Mouse (Mus musculus): ENCODE measurements around the gene Nr4a1. TPM values are rescaled to one million over a fixed set of nuclear protein-coding genes. Genes with fewer than 3 reads are reported as not detected.

The Nr4a1 gene
- polyA plus RNA-seq, 2 experiments = 0.19 to 0.42 TPM

- no peaks in the 10 kb centered on the region for H3K9me3 ChIP-seq (ENCODE audit: control insufficient read depth, low read length)
- DNase-seq (ENCODE audit: low read depth in 3 of 3, low spot score in 3 of 3) = no peak
- H3K36me3 ChIP-seq (replicated peaks; ENCODE audit: control insufficient read depth, insufficient read depth, low read depth) = no peaks in the 10 kb centered on the region
- WGBS (ENCODE audit: insufficient replicate concordance) = 40% methylated on average over 9 of the region's 9 CpGs
- peaks cover 0 to 15% of the 10 kb centered on the region in 2 experiments; a peak in 2 of 4 replicates for H3K4me1 ChIP-seq (replicated peaks; ENCODE audit: control insufficient read depth in 2 of 2, insufficient read depth in 2 of 2, low read length in 1 of 2)
- TF ChIP-seq CTCF (IDR thresholded peaks at IDR 0.05; ENCODE audit: low read depth) (no peak), EP300 (IDR thresholded peaks at IDR 0.05; ENCODE audit: low read depth) (no peak)
- H3K4me2 ChIP-seq (ENCODE audit: low read depth) = no peak overlapping the region
- no peak overlapping the region for H3K9ac ChIP-seq (replicated peaks)
- peaks cover 18% of the 10 kb centered on the region for H3K27me3 ChIP-seq (ENCODE audit: control insufficient read depth, insufficient read depth, low read length)
- ATAC-seq (ENCODE audit: insufficient read depth) = no peak
- no peak overlapping the region for H3K27ac ChIP-seq
- no peak overlapping the region for H3K4me3 ChIP-seq (ENCODE audit: insufficient read depth in 1 of 2, low read depth in 2 of 2, low read length in 2 of 2)
Measured at GRCm38 (mm10) chr15:101250220-101250800, 3.8 kb upstream of the Nr4a1 start.

GRCm38 (mm10) chr15:101251930-101252329, 2.1 kb upstream of the Nr4a1 start:
- TF ChIP-seq EP300 (IDR thresholded peaks at IDR 0.05; ENCODE audit: low read depth) = no peak
- TF ChIP-seq CTCF (IDR thresholded peaks at IDR 0.05; ENCODE audit: low read depth) = no peak
- Histone ChIP-seq H3K36me3 (replicated peaks; ENCODE audit: control insufficient read depth, insufficient read depth, low read depth) (no peaks in the 10 kb centered on the region), H3K4me3 (ENCODE audit: insufficient read depth in 1 of 2, low read depth in 2 of 2, low read length in 2 of 2) (no peak overlapping the region), H3K27ac (no peak overlapping the region), H3K27me3 (ENCODE audit: control insufficient read depth, insufficient read depth, low read length) (peaks cover 18% of the 10 kb centered on the region), H3K9me3 (ENCODE audit: control insufficient read depth, low read length) (no peaks in the 10 kb centered on the region), H3K4me2 (ENCODE audit: low read depth) (no peak overlapping the region), H3K4me1 (replicated peaks; ENCODE audit: control insufficient read depth in 2 of 2, insufficient read depth in 2 of 2, low read length in 1 of 2) (peaks cover 0 to 9% of the 10 kb centered on the region in 2 experiments; a peak in 2 of 4 replicates), H3K9ac (replicated peaks) (no peak overlapping the region)
- no peak for ATAC-seq (ENCODE audit: insufficient read depth)
- DNase-seq (ENCODE audit: low read depth in 3 of 3, low spot score in 3 of 3) = no peak
- 58% methylated on average over 5 of the region's 5 CpGs for WGBS (ENCODE audit: insufficient replicate concordance)

GRCm38 (mm10) chr15:101252614-101253013, 1.5 kb upstream of the Nr4a1 start:
- peaks cover 18% of the 10 kb centered on the region for H3K27me3 ChIP-seq (ENCODE audit: control insufficient read depth, insufficient read depth, low read length)
- H3K9me3 ChIP-seq (ENCODE audit: control insufficient read depth, low read length) = no peaks in the 10 kb centered on the region
- peaks cover 0 to 5% of the 10 kb centered on the region in 2 experiments; a peak in 1 of 4 replicates for H3K4me1 ChIP-seq (replicated peaks; ENCODE audit: control insufficient read depth in 2 of 2, insufficient read depth in 2 of 2, low read length in 1 of 2)
- no peak overlapping the region for H3K4me2 ChIP-seq (ENCODE audit: low read depth)
- ATAC-seq (ENCODE audit: insufficient read depth) = no peak
- H3K4me3 ChIP-seq (ENCODE audit: insufficient read depth in 1 of 2, low read depth in 2 of 2, low read length in 2 of 2) = no peak overlapping the region
- 44% methylated on average over 6 of the region's 6 CpGs for WGBS (ENCODE audit: insufficient replicate concordance)
- no peak for DNase-seq (ENCODE audit: low read depth in 3 of 3, low spot score in 3 of 3)
- H3K9ac ChIP-seq (replicated peaks) = no peak overlapping the region
- H3K36me3 ChIP-seq (replicated peaks; ENCODE audit: control insufficient read depth, insufficient read depth, low read depth) = no peaks in the 10 kb centered on the region
- TF ChIP-seq CTCF (IDR thresholded peaks at IDR 0.05; ENCODE audit: low read depth) (no peak), EP300 (IDR thresholded peaks at IDR 0.05; ENCODE audit: low read depth) (no peak)
- no peak overlapping the region for H3K27ac ChIP-seq

GRCm38 (mm10) chr15:101253563-101253885, 545 bp upstream of the Nr4a1 start:
- Histone ChIP-seq H3K4me3 (ENCODE audit: insufficient read depth in 1 of 2, low read depth in 2 of 2, low read length in 2 of 2) (peak overlapping the region; percentile 28 to 47; a peak in 3 of 4 replicates), H3K9ac (replicated peaks) (no peak overlapping the region), H3K36me3 (replicated peaks; ENCODE audit: control insufficient read depth, insufficient read depth, low read depth) (no peaks in the 10 kb centered on the region), H3K27me3 (ENCODE audit: control insufficient read depth, insufficient read depth, low read length) (peaks cover 18% of the 10 kb centered on the region), H3K4me2 (ENCODE audit: low read depth) (peak overlapping the region; percentile 62), H3K4me1 (replicated peaks; ENCODE audit: control insufficient read depth in 2 of 2, insufficient read depth in 2 of 2, low read length in 1 of 2) (peaks cover 0 to 3% of the 10 kb centered on the region in 2 experiments; a peak in 1 of 4 replicates), H3K9me3 (ENCODE audit: control insufficient read depth, low read length) (no peaks in the 10 kb centered on the region), H3K27ac (no peak overlapping the region)
- WGBS (ENCODE audit: insufficient replicate concordance) = 25% methylated on average over 3 of the region's 3 CpGs
- no peak for TF ChIP-seq CTCF (IDR thresholded peaks at IDR 0.05; ENCODE audit: low read depth)
- no peak for TF ChIP-seq EP300 (IDR thresholded peaks at IDR 0.05; ENCODE audit: low read depth)
- no peak for ATAC-seq (ENCODE audit: insufficient read depth)
- DNase-seq (ENCODE audit: low read depth in 3 of 3, low spot score in 3 of 3) = no peak

GRCm38 (mm10) chr15:101255842-101256462, 1.9 kb downstream of the Nr4a1 start:
- ATAC-seq (ENCODE audit: insufficient read depth) (no peak), DNase-seq (ENCODE audit: low read depth in 3 of 3, low spot score in 3 of 3) (no peak)
- 48% methylated on average over 7 of the region's 7 CpGs for WGBS (ENCODE audit: insufficient replicate concordance)
- H3K4me1 ChIP-seq (replicated peaks; ENCODE audit: control insufficient read depth in 2 of 2, insufficient read depth in 2 of 2, low read length in 1 of 2) = peaks cover 0 to 4% of the 10 kb centered on the region in 2 experiments; a peak in 2 of 4 replicates
- H3K27me3 ChIP-seq (ENCODE audit: control insufficient read depth, insufficient read depth, low read length) = peaks cover 18% of the 10 kb centered on the region
- H3K4me2 ChIP-seq (ENCODE audit: low read depth) = no peak overlapping the region
- H3K4me3 ChIP-seq (ENCODE audit: insufficient read depth in 1 of 2, low read depth in 2 of 2, low read length in 2 of 2) = no peak overlapping the region
- H3K36me3 ChIP-seq (replicated peaks; ENCODE audit: control insufficient read depth, insufficient read depth, low read depth) = no peaks in the 10 kb centered on the region
- TF ChIP-seq EP300 (IDR thresholded peaks at IDR 0.05; ENCODE audit: low read depth) = no peak
- H3K9me3 ChIP-seq (ENCODE audit: control insufficient read depth, low read length) = no peaks in the 10 kb centered on the region
- no peak overlapping the region for H3K9ac ChIP-seq (replicated peaks)
- no peak overlapping the region for H3K27ac ChIP-seq
